Mouse (Mus musculus) hindbrain, embryonic 15.5 days (tissue): ENCODE results near the gene Cotl1. TPM values are rescaled to one million over a fixed set of nuclear protein-coding genes. Genes with fewer than 3 reads are reported as not detected.

Experiments used
- ATAC-seq: fragments of 200-750 bp; cut with Nextera tagmentation; 2 replicates; pipeline ENCODE4 v1.8.0; 2017; ENCODE audit warnings: low read depth, moderate number of reproducible peaks, moderate TSS enrichment; ENCODE audit not compliant: low FRiP score
- H3K27ac ChIP-seq: fragments of 300-500 bp; sonication (generic); replicated peaks from 2 replicates; pipeline ENCODE4 v1.5.1; 2015; ENCODE audit warnings: mild to moderate bottlenecking, inconsistent platforms
- H3K27me3 ChIP-seq: fragments of 300-500 bp; sonication (generic); 2 replicates; pipeline ENCODE4 v1.6.1; 2015; ENCODE audit warnings: control low read depth, inconsistent platforms
- H3K36me3 ChIP-seq: fragments of 300-500 bp; sonication (generic); 2 replicates; pipeline ENCODE4 v1.6.1; 2015; ENCODE audit warnings: control low read depth, inconsistent platforms
- H3K4me1 ChIP-seq: fragments of 300-500 bp; sonication (generic); replicated peaks from 2 replicates; pipeline ENCODE4 v1.6.1; 2015; ENCODE audit warnings: control low read depth, inconsistent platforms
- H3K4me2 ChIP-seq: fragments of 300-500 bp; sonication (generic); 2 replicates; pipeline ENCODE4 v1.6.1; 2015; ENCODE audit warnings: moderate library complexity, mild to moderate bottlenecking, inconsistent platforms
- H3K4me3 ChIP-seq: fragments of 300-500 bp; sonication (generic); 2 replicates; pipeline ENCODE4 v1.5.1; 2015; ENCODE audit warnings: mild to moderate bottlenecking, inconsistent platforms
- H3K9ac ChIP-seq: fragments of 300-500 bp; sonication (generic); 2 replicates; pipeline ENCODE4 v1.6.1; 2015; ENCODE audit warnings: inconsistent platforms
- H3K9me3 ChIP-seq: fragments of 300-500 bp; sonication (generic); 2 replicates; pipeline ENCODE4 v1.6.1; 2016; ENCODE audit warnings: control low read depth, inconsistent platforms
- WGBS: fragments of 180-500 bp; shearing (Covaris S2); methylation state at CpG from one replicate; pipeline ENCODE4 v1.1.7; 2015; 5-methylcytosine and 5-hydroxymethylcytosine counted together
- polyA plus RNA-seq: library from polyadenylated mRNA; unstranded; fragments of >200 nt; fragmentation: Nextera tagmentation; extraction: Ambion mirVana; gene quantifications from 2 replicates; pipeline ENCODE4 v1.2.1, GENCODE M21; 2015

Gene Cotl1
- polyA plus RNA-seq, 1 experiment from 2014 or later, result 147 TPM

- Histone ChIP-seq H3K9ac (no peak overlapping the region), H3K4me3 (no peak overlapping the region), H3K4me1 (peaks cover 71% of the 10 kb centered on the region), H3K4me2 (no peak overlapping the region), H3K27me3 (no peaks in the 10 kb centered on the region), H3K27ac (no peak overlapping the region), H3K9me3 (no peaks in the 10 kb centered on the region), H3K36me3 (peaks cover 8% of the 10 kb centered on the region; the same call in 1 of the 2 replicates)
- WGBS, result 82% methylated on average over 5 of the region's 5 CpGs
- ATAC-seq, result no peak
Observed at GRCm38 (mm10) chr8:119826982-119827381, 13.4 kb downstream of the Cotl1 start.

DNA sequence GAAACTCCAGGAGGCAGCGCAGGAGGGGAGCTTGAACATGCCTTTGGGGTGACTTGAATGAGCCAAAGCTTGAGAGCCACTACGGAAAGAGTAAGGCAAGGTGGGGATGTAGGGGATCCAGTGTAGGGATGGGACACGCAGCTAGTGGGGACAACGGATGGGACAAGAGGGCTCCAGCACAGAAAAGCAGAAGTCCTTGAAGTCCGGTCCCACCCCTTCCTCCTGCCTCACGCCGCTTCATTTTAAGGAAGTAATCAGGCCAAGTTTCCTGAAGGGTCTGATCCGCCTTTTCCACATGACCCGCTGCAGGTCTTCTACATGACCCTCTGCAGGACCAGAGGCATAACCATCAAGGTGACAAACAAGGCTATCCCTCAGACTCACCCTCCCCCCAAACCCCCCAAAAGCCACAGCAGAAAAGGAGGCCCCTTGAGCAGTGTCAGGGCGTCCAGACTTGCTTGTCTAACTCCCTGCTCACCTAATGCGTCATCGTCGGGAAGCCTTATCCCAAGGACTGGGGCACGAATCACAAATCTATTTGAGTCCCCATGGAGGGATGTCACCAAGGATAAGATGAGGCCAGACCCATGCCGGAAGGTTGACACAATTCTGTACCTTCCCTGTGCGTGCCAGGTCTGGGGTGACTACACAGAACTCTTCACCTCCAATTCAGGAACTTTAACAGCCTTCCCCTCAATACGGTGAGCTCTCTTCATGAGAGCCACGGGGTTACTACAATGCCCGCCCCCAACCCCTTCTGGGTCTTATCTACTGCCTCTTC, 14.2 kb downstream of the Cotl1 start:
- no peak overlapping the region for H3K4me3 ChIP-seq
- H3K4me2 ChIP-seq, result no peak overlapping the region
- no peaks in the 10 kb centered on the region for H3K27me3 ChIP-seq
- no peaks in the 10 kb centered on the region for H3K9me3 ChIP-seq
- ATAC-seq, result no peak
- 89% methylated on average over 19 of the region's 19 CpGs for WGBS
- peaks cover 62% of the 10 kb centered on the region for H3K4me1 ChIP-seq
- H3K36me3 ChIP-seq, result peaks cover 13% of the 10 kb centered on the region
- no peak overlapping the region for H3K27ac ChIP-seq
- H3K9ac ChIP-seq, result no peak overlapping the region

DNA sequence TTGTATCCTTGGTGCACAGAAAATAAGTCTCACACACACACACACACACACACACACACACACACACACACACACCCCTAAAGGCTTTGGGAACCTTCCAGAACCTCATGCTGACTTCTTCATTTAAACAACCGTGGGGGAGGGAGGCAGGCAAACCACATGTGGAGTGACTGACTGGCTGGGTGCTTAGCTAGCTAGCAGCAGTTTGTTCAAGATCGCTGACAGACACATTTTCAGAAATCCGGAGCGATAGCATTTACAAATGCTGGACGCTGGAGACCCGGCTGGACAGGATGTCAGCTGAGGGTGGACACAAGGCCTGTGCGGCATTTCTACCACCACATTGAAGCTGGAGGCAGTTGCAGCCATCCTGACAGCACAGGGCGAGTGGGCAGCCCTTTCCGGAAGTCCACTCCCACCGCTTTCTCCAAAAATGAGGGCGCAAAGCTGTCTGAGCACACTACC, 15.5 kb downstream of the Cotl1 start:
- no peak for ATAC-seq
- Histone ChIP-seq H3K36me3 (peaks cover 23% of the 10 kb centered on the region), H3K9me3 (no peaks in the 10 kb centered on the region), H3K27ac (0 out of 2 replicates have a peak overlapping the region, but pooled peaks have one; percentile 8), H3K4me1 (peaks cover 49% of the 10 kb centered on the region), H3K9ac (no peak overlapping the region), H3K27me3 (no peaks in the 10 kb centered on the region), H3K4me2 (no peak overlapping the region), H3K4me3 (no peak overlapping the region)
- WGBS, result 81% methylated on average over 11 of the region's 11 CpGs

GRCm38 (mm10) chr8:119824100-119824499, 16.2 kb downstream of the Cotl1 start:
- peaks cover 23% of the 10 kb centered on the region for H3K36me3 ChIP-seq
- peaks cover 42% of the 10 kb centered on the region for H3K4me1 ChIP-seq
- H3K4me2 ChIP-seq, result no peak overlapping the region
- H3K27ac ChIP-seq, result no peak overlapping the region
- 39% methylated on average over 4 of the region's 4 CpGs for WGBS
- no peaks in the 10 kb centered on the region for H3K9me3 ChIP-seq
- H3K27me3 ChIP-seq, result no peaks in the 10 kb centered on the region
- 0 out of 2 replicates have a peak, but pooled peaks have one; percentile 45 for ATAC-seq
- no peak overlapping the region for H3K4me3 ChIP-seq
- no peak overlapping the region for H3K9ac ChIP-seq

DNA sequence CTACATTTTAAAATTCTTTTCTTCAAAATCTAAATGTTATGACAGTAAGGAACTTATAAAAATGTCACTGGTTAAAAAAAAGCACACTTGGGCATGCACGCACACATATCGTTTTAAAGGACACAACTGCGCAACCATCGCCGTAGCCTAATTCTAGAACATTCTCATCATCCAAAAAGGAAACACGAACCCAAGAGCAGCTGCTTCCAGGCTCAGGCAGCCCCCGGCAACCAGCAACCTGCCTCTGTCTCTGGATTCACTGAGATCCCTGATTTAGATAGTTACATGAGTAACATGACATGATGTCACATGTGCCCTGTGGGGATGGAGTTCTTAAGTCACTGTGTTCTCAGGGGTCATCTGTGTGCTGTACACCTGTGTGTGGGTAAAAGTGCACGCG, 17.1 kb downstream of the Cotl1 start:
- WGBS, result 96% methylated on average over 9 of the region's 9 CpGs
- peaks cover 34% of the 10 kb centered on the region for H3K4me1 ChIP-seq
- peaks cover 23% of the 10 kb centered on the region for H3K36me3 ChIP-seq
- H3K9ac ChIP-seq, result no peak overlapping the region
- no peaks in the 10 kb centered on the region for H3K27me3 ChIP-seq
- no peaks in the 10 kb centered on the region for H3K9me3 ChIP-seq
- no peak for ATAC-seq
- H3K4me2 ChIP-seq, result no peak overlapping the region
- no peak overlapping the region for H3K27ac ChIP-seq
- no peak overlapping the region for H3K4me3 ChIP-seq

- Histone ChIP-seq H3K4me3 (no peak overlapping the region), H3K27me3 (no peaks in the 10 kb centered on the region), H3K4me2 (no peak overlapping the region), H3K9ac (no peak overlapping the region), H3K9me3 (no peaks in the 10 kb centered on the region), H3K4me1 (peaks cover 28% of the 10 kb centered on the region), H3K27ac (no peak overlapping the region), H3K36me3 (peaks cover 23% of the 10 kb centered on the region)
- 95% methylated on average over 6 of the region's 6 CpGs for WGBS
- no peak for ATAC-seq
Observed at GRCm38 (mm10) chr8:119821691-119822090, 18.7 kb downstream of the Cotl1 start.

GRCm38 (mm10) chr8:119819976-119820375, 20.4 kb downstream of the Cotl1 start:
- H3K9me3 ChIP-seq, result no peaks in the 10 kb centered on the region
- H3K9ac ChIP-seq, result no peak overlapping the region
- peaks cover 23% of the 10 kb centered on the region for H3K36me3 ChIP-seq
- H3K27ac ChIP-seq, result no peak overlapping the region
- WGBS, result 93% methylated on average over 8 of the region's 8 CpGs
- no peak for ATAC-seq
- no peak overlapping the region for H3K4me2 ChIP-seq
- no peak overlapping the region for H3K4me3 ChIP-seq
- H3K4me1 ChIP-seq, result peaks cover 22% of the 10 kb centered on the region
- no peaks in the 10 kb centered on the region for H3K27me3 ChIP-seq

GRCm38 (mm10) chr8:119819316-119819715, 21.0 kb downstream of the Cotl1 start:
- Histone ChIP-seq H3K36me3 (peaks cover 23% of the 10 kb centered on the region), H3K9ac (no peak overlapping the region), H3K27me3 (no peaks in the 10 kb centered on the region), H3K9me3 (no peaks in the 10 kb centered on the region), H3K4me2 (no peak overlapping the region), H3K4me3 (no peak overlapping the region), H3K4me1 (peaks cover 18% of the 10 kb centered on the region), H3K27ac (0 out of 2 replicates have a peak overlapping the region, but pooled peaks have one; percentile 4)
- 51% methylated on average over 7 of the region's 7 CpGs for WGBS
- ATAC-seq, result no peak

- Histone ChIP-seq H3K9me3 (no peaks in the 10 kb centered on the region), H3K36me3 (peaks cover 20% of the 10 kb centered on the region), H3K4me1 (peaks cover 26% of the 10 kb centered on the region), H3K9ac (no peak overlapping the region), H3K27me3 (no peaks in the 10 kb centered on the region), H3K27ac (no peak overlapping the region), H3K4me2 (no peak overlapping the region), H3K4me3 (no peak overlapping the region)
- no peak for ATAC-seq
- WGBS, result 34% methylated on average over 12 of the region's 12 CpGs
Observed at GRCm38 (mm10) chr8:119817446-119817845, 22.9 kb downstream of the Cotl1 start.

GRCm38 (mm10) chr8:119816219-119816618, 24.1 kb downstream of the Cotl1 start:
- no peaks in the 10 kb centered on the region for H3K9me3 ChIP-seq
- H3K27me3 ChIP-seq, result no peaks in the 10 kb centered on the region
- WGBS, result 77% methylated on average over 6 of the region's 6 CpGs
- H3K9ac ChIP-seq, result no peak overlapping the region
- no peak for ATAC-seq
- peaks cover 38% of the 10 kb centered on the region for H3K4me1 ChIP-seq
- peaks cover 11% of the 10 kb centered on the region for H3K36me3 ChIP-seq
- H3K27ac ChIP-seq, result no peak overlapping the region
- no peak overlapping the region for H3K4me2 ChIP-seq
- H3K4me3 ChIP-seq, result no peak overlapping the region

DNA sequence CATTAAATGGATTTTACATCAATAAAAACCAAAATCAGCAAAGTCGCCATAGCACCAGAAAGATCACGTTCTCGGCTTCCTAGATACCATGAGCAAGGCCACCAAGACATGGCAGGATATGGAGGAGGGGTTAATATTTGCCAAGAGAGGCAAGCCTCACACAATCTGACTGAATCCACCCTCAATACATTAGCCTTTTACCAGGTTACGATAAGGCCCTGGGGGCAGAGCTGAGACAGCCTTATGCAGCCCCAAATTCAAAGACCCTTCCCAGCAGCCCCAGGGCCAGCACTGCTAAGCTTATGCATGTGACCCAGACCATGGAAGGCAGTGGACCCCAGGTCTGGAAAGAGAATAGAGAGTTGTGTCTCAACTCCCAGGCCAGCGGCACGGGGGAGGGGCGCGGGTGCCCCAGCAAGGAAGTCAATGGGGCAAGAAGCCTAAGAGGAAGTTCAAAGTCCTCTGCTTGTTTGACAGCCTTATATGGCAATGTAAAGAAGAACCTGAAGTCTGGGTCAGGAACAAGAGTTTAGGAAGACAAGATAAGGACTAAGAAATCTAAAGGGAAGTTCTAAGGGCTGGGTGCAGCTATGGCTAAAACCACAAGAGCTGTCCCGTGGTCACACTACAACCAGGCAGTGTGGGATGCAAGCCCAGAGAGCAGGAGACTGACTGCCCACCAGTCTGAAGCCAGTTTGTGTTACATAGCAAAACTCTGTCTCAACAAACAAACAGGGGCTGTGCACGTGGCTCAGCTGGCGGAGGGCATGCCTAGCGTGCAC, 27.5 kb downstream of the Cotl1 start:
- Histone ChIP-seq H3K9me3 (no peaks in the 10 kb centered on the region), H3K27ac (no peak overlapping the region), H3K4me3 (no peak overlapping the region), H3K4me1 (peaks cover 55% of the 10 kb centered on the region), H3K4me2 (no peak overlapping the region), H3K36me3 (peaks cover 4% of the 10 kb centered on the region; the same call in 1 of the 2 replicates), H3K27me3 (no peaks in the 10 kb centered on the region), H3K9ac (no peak overlapping the region)
- no peak for ATAC-seq
- WGBS, result 86% methylated on average over 12 of the region's 12 CpGs

DNA sequence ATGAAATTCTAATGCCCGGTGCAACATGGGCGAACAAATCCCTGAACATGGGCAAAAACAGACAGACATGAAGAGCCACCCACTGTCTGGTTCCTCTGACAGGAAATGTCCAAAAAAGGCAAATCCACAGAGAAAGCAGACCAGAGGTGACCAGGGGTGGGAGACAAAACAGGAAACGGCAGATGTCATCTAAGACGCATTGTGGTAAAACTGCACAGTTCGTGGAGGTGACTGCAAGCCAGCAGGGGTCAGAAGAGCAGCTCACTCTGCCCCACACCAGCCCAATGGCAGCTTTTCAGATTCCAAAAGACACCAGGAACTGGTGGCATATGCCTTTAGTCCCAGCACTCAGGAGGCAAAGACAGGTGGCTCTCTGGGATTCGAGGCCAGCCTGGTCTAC, 28.4 kb downstream of the Cotl1 start:
- H3K4me3 ChIP-seq, result no peak overlapping the region
- no peak overlapping the region for H3K27ac ChIP-seq
- H3K9me3 ChIP-seq, result no peaks in the 10 kb centered on the region
- ATAC-seq, result no peak
- H3K4me2 ChIP-seq, result no peak overlapping the region
- H3K27me3 ChIP-seq, result no peaks in the 10 kb centered on the region
- H3K4me1 ChIP-seq, result peaks cover 53% of the 10 kb centered on the region
- WGBS, result 54% methylated on average over 6 of the region's 6 CpGs
- H3K9ac ChIP-seq, result no peak overlapping the region
- peaks cover 4% of the 10 kb centered on the region; the same call in 1 of the 2 replicates for H3K36me3 ChIP-seq
